Mouse (Mus musculus) limb, embryonic 12.5 days (tissue): ENCODE results near the gene Sp100. TPM values are rescaled to one million over a fixed set of nuclear protein-coding genes. Genes with fewer than 3 reads are reported as not detected.
"Not testable (repeated sequence)": the region's sequence is repeated elsewhere in the genome, so short reads cannot be mapped to it uniquely, and the experiment has no call there.

ENCODE experiments used
- ATAC-seq: fragments of 200-750 bp; cut with Nextera tagmentation; 2 replicates; pipeline ENCODE4 v1.8.0; 2017; ENCODE audit warnings: low read depth, moderate TSS enrichment; ENCODE audit not compliant: insufficient number of reproducible peaks, insufficient read depth, low FRiP score, low TSS enrichment
- H3K27ac ChIP-seq: fragments of 300-500 bp; sonication (generic); 2 replicates; pipeline ENCODE4 v1.5.1; 2016; ENCODE audit warnings: mild to moderate bottlenecking, moderate library complexity
- H3K27me3 ChIP-seq: fragments of 300-500 bp; sonication (generic); 2 replicates; pipeline ENCODE4 v1.6.1; 2016; ENCODE audit warnings: mild to moderate bottlenecking, moderate library complexity
- H3K36me3 ChIP-seq: fragments of 300-500 bp; sonication (generic); 2 replicates; pipeline ENCODE4 v1.6.1; 2016; ENCODE audit warnings: mild to moderate bottlenecking, moderate library complexity
- H3K4me1 ChIP-seq: fragments of 300-500 bp; sonication (generic); replicated peaks from 2 replicates; pipeline ENCODE4 v1.6.1; 2016
- H3K4me2 ChIP-seq: fragments of 300-500 bp; sonication (generic); 2 replicates; pipeline ENCODE4 v1.6.1; 2016; ENCODE audit warnings: mild to moderate bottlenecking, moderate library complexity
- H3K4me3 ChIP-seq: fragments of 300-500 bp; sonication (generic); replicated peaks from 2 replicates; pipeline ENCODE4 v1.5.1; 2016; ENCODE audit warnings: mild to moderate bottlenecking
- H3K9ac ChIP-seq: fragments of 300-500 bp; sonication (generic); replicated peaks from 2 replicates; pipeline ENCODE4 v1.6.1; 2016; ENCODE audit warnings: mild to moderate bottlenecking, moderate library complexity
- H3K9me3 ChIP-seq: fragments of 300-500 bp; sonication (generic); 2 replicates; pipeline ENCODE4 v1.6.1; 2016; ENCODE audit warnings: mild to moderate bottlenecking, moderate library complexity
- WGBS: fragments of 180-500 bp; shearing (Covaris S2); methylation state at CpG from one replicate; pipeline ENCODE4 v1.1.7; 2016; 5-methylcytosine and 5-hydroxymethylcytosine counted together
- polyA plus RNA-seq: library from polyadenylated mRNA; unstranded; fragments of >200 nt; fragmentation: Nextera tagmentation; extraction: Ambion mirVana; gene quantifications from 2 replicates; pipeline ENCODE4 v1.2.1, GENCODE M21; 2016

The Sp100 gene
- polyA plus RNA-seq = 0.43 and 0.70 TPM in 2 replicates

DNA sequence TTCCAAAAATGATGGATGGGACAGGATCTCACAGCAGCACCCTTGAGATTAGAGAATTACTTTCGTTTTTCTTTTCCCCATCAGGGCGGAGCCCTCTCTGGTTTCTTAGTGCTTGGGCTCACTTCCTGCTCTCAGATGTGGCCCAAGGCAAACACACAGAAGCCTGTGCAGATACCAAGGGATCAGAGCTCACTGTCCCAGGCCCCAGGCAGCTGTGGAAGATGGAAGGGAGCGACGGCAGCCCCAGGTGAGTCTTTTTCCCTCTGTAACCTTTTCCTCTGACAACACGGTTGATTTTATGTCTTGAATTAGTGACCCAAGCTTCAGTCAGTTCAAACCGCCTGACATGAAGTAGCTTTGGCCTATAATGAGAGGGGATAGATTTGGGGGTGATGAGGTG lies at the start of gene Sp100:
Gene Sp100, plus strand, starts transcription at position 108 of the 400 bp plus-strand sequence.
- 62% methylated on average over 6 of the region's 6 CpGs for WGBS
- not testable (repeated sequence) for H3K9me3 ChIP-seq, H3K27ac ChIP-seq, H3K4me3 ChIP-seq, H3K9ac ChIP-seq, H3K4me1 ChIP-seq, H3K27me3 ChIP-seq, H3K4me2 ChIP-seq, ATAC-seq, H3K36me3 ChIP-seq

DNA sequence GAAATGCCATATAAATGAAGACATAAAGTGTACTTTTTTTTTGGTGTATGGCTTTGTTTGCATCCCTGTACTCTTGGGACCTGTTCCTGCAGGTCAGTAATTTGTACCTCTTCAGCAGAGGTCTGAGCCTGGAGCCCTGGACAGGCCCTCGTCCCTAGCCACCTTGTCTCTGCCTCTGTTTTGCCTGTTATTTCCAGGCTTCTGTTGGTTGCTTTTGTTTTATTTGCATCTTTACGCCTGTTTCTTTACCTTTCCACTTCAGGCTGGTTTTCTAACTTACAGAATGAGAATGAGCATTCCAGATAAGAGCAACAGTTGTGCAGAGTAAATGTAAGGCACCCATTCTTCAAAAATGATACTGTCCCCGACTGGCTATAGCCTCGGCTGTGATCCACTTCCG lies 49.7 kb upstream of the Sp100 start, which contains the start of gene Sp140:
Gene Sp140, plus strand, starts transcription at position 301 of the 400 bp plus-strand sequence.
- H3K4me3 ChIP-seq, H3K4me2 ChIP-seq, H3K27ac ChIP-seq, H3K27me3 ChIP-seq, H3K36me3 ChIP-seq, H3K9me3 ChIP-seq, H3K4me1 ChIP-seq, H3K9ac ChIP-seq, ATAC-seq: not testable (repeated sequence)
- 67% methylated on average over 1 of the region's 5 CpGs for WGBS

DNA sequence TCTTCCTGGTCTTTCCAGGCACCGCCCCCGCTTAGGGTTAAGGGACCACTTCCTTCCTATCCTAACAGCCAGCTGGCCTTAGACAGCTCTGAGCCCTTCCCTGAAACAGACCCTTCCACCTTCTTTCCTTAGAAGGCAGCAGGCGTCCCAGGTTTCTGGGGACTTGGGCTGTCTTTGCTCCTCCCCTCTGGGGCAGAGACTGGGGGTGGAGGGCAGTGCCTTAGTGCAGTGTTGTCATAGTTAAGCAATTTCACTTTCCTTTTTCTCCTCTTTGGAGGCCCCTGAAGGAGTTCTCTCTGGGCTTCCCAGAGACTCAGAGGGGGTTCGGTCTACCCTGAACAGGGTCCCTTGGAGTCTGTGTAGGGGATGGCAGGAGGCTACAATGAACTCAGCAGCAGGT lies 49.0 kb upstream of the Sp100 start:
- H3K36me3 ChIP-seq, ATAC-seq, H3K9ac ChIP-seq, H3K4me2 ChIP-seq, H3K4me3 ChIP-seq, H3K4me1 ChIP-seq, H3K27me3 ChIP-seq, H3K9me3 ChIP-seq, H3K27ac ChIP-seq: not testable (repeated sequence)
- WGBS = 57% methylated on average over 4 of the region's 4 CpGs

- H3K9me3 ChIP-seq, ATAC-seq, H3K27me3 ChIP-seq, H3K36me3 ChIP-seq, H3K9ac ChIP-seq, H3K4me2 ChIP-seq, H3K4me1 ChIP-seq, H3K27ac ChIP-seq, H3K4me3 ChIP-seq: not testable (repeated sequence)
- 100% methylated on average over 1 of the region's 1 CpGs for WGBS
Measured at GRCm38 (mm10) chr1:85604341-85604740, 45.4 kb upstream of the Sp100 start.

GRCm38 (mm10) chr1:85608361-85608760 lies 41.4 kb upstream of the Sp100 start:
- not testable (repeated sequence) for H3K27me3 ChIP-seq, H3K27ac ChIP-seq, H3K36me3 ChIP-seq, H3K9me3 ChIP-seq, ATAC-seq, H3K4me2 ChIP-seq, H3K4me3 ChIP-seq, H3K4me1 ChIP-seq, H3K9ac ChIP-seq
- 83% methylated on average over 3 of the region's 4 CpGs for WGBS

GRCm38 (mm10) chr1:85610581-85610980 lies 39.2 kb upstream of the Sp100 start:
- not testable (repeated sequence) for H3K27ac ChIP-seq, ATAC-seq, H3K9ac ChIP-seq, H3K4me2 ChIP-seq, H3K36me3 ChIP-seq, H3K9me3 ChIP-seq, H3K4me3 ChIP-seq, H3K4me1 ChIP-seq, H3K27me3 ChIP-seq
- WGBS = no CpG with 5 or more reads among the region's 4 CpGs

DNA sequence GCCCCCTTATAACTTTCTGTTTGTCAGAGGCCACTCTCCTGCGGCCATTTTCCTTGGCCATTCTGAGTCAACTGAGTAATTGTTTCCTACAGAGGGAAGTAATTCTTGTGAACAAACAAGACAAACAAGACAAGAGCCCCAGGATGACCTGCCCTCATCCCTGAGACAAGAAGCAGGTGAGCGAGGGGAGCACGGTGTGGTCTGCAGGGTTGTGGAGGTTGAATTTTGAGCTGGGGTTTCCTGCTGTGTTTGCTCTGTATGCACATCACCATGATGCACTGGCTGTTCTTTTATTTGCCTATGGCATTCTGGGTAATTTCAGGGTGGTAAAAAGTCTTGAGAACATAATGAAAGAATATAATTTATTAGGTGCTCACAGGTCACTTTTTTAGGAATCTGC lies 34.7 kb upstream of the Sp100 start:
- not testable (repeated sequence) for H3K9me3 ChIP-seq, H3K27me3 ChIP-seq, H3K4me1 ChIP-seq, ATAC-seq, H3K9ac ChIP-seq, H3K27ac ChIP-seq, H3K4me2 ChIP-seq, H3K4me3 ChIP-seq, H3K36me3 ChIP-seq
- WGBS = 92% methylated on average over 3 of the region's 3 CpGs

GRCm38 (mm10) chr1:85615819-85616218 lies 34.0 kb upstream of the Sp100 start:
- not testable (repeated sequence) for H3K36me3 ChIP-seq, H3K4me1 ChIP-seq, ATAC-seq, H3K9ac ChIP-seq, H3K9me3 ChIP-seq, H3K27ac ChIP-seq, H3K27me3 ChIP-seq, H3K4me2 ChIP-seq, H3K4me3 ChIP-seq
- 75% methylated on average over 3 of the region's 3 CpGs for whole genome bisulfite sequencing

DNA sequence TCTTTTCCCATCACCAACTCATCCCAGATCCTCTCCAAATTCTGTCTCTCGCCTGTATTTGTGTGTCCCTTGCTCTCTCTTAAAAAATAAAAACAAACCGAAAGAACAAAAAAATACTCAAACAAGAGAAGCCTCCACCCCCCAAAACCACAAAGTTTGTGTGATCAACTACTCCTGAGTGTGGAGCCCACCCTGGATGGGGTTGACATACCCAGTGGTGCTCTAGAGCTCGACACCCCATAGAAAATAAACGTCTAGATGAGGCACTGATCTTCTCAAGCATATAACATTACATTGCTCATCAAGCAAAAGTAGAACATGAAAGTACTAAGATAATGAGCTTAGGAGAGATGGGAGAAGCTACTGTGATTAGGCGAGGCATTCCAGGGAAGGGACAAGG lies 32.6 kb upstream of the Sp100 start:
- not testable (repeated sequence) for H3K4me2 ChIP-seq, H3K9me3 ChIP-seq, H3K27ac ChIP-seq, H3K4me3 ChIP-seq, H3K4me1 ChIP-seq, H3K36me3 ChIP-seq, H3K27me3 ChIP-seq, H3K9ac ChIP-seq, ATAC-seq
- WGBS = 69% methylated on average over 4 of the region's 5 CpGs

- not testable (repeated sequence) for H3K9ac ChIP-seq, H3K27ac ChIP-seq, H3K9me3 ChIP-seq, H3K4me3 ChIP-seq, ATAC-seq, H3K4me2 ChIP-seq, H3K36me3 ChIP-seq, H3K4me1 ChIP-seq, H3K27me3 ChIP-seq
- WGBS = 75% methylated on average over 1 of the region's 1 CpGs
Measured at GRCm38 (mm10) chr1:85618689-85619088, 31.1 kb upstream of the Sp100 start.

- not testable (repeated sequence) for H3K4me2 ChIP-seq, H3K4me3 ChIP-seq, H3K36me3 ChIP-seq, H3K9ac ChIP-seq, H3K27ac ChIP-seq, H3K4me1 ChIP-seq, H3K27me3 ChIP-seq, H3K9me3 ChIP-seq, ATAC-seq
- WGBS = 57% methylated on average over 3 of the region's 3 CpGs
Measured at GRCm38 (mm10) chr1:85636936-85637335, 12.9 kb upstream of the Sp100 start.

- WGBS = 78% methylated on average over 4 of the region's 4 CpGs
- not testable (repeated sequence) for H3K27ac ChIP-seq, H3K9me3 ChIP-seq, H3K4me1 ChIP-seq, H3K27me3 ChIP-seq, H3K4me3 ChIP-seq, H3K9ac ChIP-seq, H3K36me3 ChIP-seq, ATAC-seq, H3K4me2 ChIP-seq
Measured at GRCm38 (mm10) chr1:85638144-85638543, 11.6 kb upstream of the Sp100 start.
